Mouse (Mus musculus) kidney, postnatal 4 days (tissue): Measurements from ENCODE around the gene Mapkapk5.

Source experiments
- DNase-seq, 2 experiments: peaks; one replicate each; pipeline ENCODE4 v3.0.0; 2021; ENCODE audit warnings: mixed read lengths in 2 of 2

Mapkapk5 gene

DNA sequence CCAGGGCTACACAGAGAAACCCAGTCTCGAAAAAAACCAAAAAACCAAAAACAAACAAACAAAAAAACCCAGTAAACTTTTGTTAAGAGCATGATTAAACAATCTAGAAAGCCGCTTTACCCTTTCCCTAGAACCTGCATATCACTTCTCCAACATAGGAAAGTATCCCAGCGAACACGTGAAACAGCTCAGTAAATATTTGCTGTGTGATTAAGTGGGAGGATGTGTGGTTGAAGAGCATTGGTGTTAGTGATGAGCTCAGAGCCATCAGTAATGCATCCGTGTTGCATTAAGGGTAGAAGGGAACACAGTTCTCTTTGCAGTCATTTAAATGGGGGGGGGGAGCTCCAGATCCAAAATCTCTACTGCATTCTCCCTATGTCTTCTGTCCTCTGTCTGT lies 60.9 kb downstream of the Mapkapk5 start:
- DNase-seq: no peak

DNA sequence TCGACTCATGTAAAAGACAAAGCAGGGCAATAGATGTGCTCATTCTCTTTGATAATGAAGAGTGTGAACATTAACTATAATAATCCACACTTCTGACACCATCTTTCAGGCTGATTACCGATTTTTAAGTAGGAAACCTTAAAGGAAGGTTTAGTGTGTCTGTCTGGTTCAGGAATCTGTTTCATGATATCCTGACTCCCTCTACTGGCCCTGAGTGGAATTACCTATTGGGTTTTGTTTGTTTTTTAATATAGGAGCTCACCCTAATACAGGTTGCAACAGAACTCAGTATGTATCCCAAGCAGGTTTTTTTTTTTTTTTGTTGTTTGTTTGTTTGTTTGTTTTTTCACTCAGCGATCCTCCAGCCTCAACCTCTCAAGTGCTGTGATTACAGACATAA lies 68.0 kb downstream of the Mapkapk5 start:
- no peak for DNase-seq

DNA sequence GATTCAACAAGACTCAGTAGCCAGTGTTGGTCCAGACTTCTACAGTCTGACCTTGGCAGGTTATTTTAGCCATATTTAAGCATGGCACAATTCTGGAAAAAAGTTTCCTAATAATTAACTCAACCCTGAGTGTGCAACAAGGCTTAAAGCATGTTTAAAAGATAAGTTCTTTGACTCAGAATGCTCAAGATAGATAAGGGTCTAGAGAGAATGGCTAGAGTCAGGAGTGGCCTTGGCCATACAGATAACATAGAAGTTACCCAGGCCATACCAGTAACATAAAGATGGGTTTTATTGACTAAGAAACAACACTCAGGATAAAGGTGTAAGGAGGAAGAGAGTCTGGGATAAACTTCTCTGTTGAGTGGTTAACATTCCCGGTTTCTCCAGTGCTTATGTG lies 69.7 kb downstream of the Mapkapk5 start:
- DNase-seq: no peak
